ENCODE assay signal across 11 mouse cellular contexts in genomic region chr10:84811913-84812295, GRCm38 (mm10). TPM values are rescaled to one million over a fixed set of nuclear protein-coding genes. Genes with fewer than 3 reads are reported as not detected.
DNase-seq lines count a peak whose midpoint lies in the region.
"Had no signal": no experiment of that assay in that cellular context is flagged by ENCODE, and none has a peak within 500 bp of the region (broad histone marks: within the 10 kb centered on the region; RNA-seq: fewer than 3 reads in every experiment).

No protein-coding gene starts in this region.

- peak; percentile 15 for DNase-seq in cerebellum, adult 11 months
- DNase-seq in cerebellum, postnatal 4 days (ENCODE audit: low spot score in 2 of 2) = no peak
- DNase-seq in adipocyte (ENCODE audit: low spot score) = peak; percentile 37
- DNase-seq in cerebellum, adult 9-10 months = peak; percentile 34
- peak; percentile 26 to 61 for DNase-seq in cerebellum, postnatal 25 days
- DNase-seq in kidney, adult 9 months = no peak
- no peak for DNase-seq in adrenal gland, postnatal 25 days
- DNase-seq: kidney, adult 18-20 months had no signal

RNA-seq across cellular contexts. Expression of gene Rfx4, which starts 56.0 kb away (rescaled TPM):
- not detected in 2 replicates for total RNA-seq in adrenal gland, postnatal 25 days (2021)
- total RNA-seq: gastrocnemius, adult 18-20 months; heart, adult 8-10 months; MEL had no signal

Comparison
In these comparisons a context has a peak if more than half of its experiments do, and no peak if none do; other contexts are left out.
1. DNase-seq: peak in cerebellum, adult 11 months (single experiment), adipocyte (single experiment), cerebellum, adult 9-10 months (single experiment) and cerebellum, postnatal 25 days (2 of 2); none in cerebellum, postnatal 4 days (0 of 2), kidney, adult 9 months (single experiment) and adrenal gland, postnatal 25 days (single experiment).